Mouse (Mus musculus) midbrain, embryonic 16.5 days (tissue): ENCODE results near the gene Rab13. TPM values are rescaled to one million over a fixed set of nuclear protein-coding genes. Genes with fewer than 3 reads are reported as not detected.

Experiments used
- ATAC-seq: fragments of 200-750 bp; cut with Nextera tagmentation; 2 replicates; pipeline ENCODE4 v1.8.0; 2017; ENCODE audit warnings: moderate TSS enrichment
- H3K27ac ChIP-seq: fragments of 300-500 bp; sonication (generic); 2 replicates; pipeline ENCODE4 v1.5.1; 2014; ENCODE audit warnings: mild to moderate bottlenecking, low read length, mixed read lengths
- H3K27me3 ChIP-seq: fragments of 300-500 bp; sonication (generic); 2 replicates; pipeline ENCODE4 v1.6.1; 2014; ENCODE audit warnings: low read depth, low read length, mixed read lengths; ENCODE audit not compliant: control insufficient read depth, insufficient read depth
- H3K36me3 ChIP-seq: fragments of 300-500 bp; sonication (generic); 2 replicates; pipeline ENCODE4 v1.6.1; 2014; ENCODE audit warnings: mild to moderate bottlenecking, low read length, moderate library complexity, mixed read lengths; ENCODE audit not compliant: control insufficient read depth, insufficient read depth
- H3K4me1 ChIP-seq: fragments of 300-500 bp; sonication (generic); 2 replicates; pipeline ENCODE4 v1.6.1; 2014; ENCODE audit warnings: mild to moderate bottlenecking, low read length, mixed read lengths; ENCODE audit not compliant: control insufficient read depth, insufficient read depth
- H3K4me2 ChIP-seq: fragments of 300-500 bp; sonication (generic); 2 replicates; pipeline ENCODE4 v1.6.1; 2014; ENCODE audit warnings: mild to moderate bottlenecking, low read length, mixed read lengths
- H3K4me3 ChIP-seq: fragments of 300-500 bp; sonication (generic); 2 replicates; pipeline ENCODE4 v1.5.1; 2014; ENCODE audit warnings: low read depth, mild to moderate bottlenecking, low read length, moderate library complexity, mixed read lengths
- H3K9ac ChIP-seq: fragments of 300-500 bp; sonication (generic); 2 replicates; pipeline ENCODE4 v1.6.1; 2014; ENCODE audit warnings: low read depth, low read length, mixed read lengths
- H3K9me3 ChIP-seq: fragments of 300-500 bp; sonication (generic); replicated peaks from 2 replicates; pipeline ENCODE4 v1.6.1; 2014; ENCODE audit warnings: mild to moderate bottlenecking, low read length, mixed read lengths; ENCODE audit not compliant: control insufficient read depth, poor library complexity, severe bottlenecking
- WGBS: fragments of 180-500 bp; shearing (Covaris S2); extraction: QIAGEN DNeasy Blood & Tissue Kit; methylation state at CpG from one replicate; pipeline ENCODE4 v1.1.7; 2014; 5-methylcytosine and 5-hydroxymethylcytosine counted together
- microRNA-seq: library from miRNA; unstranded; fragments of <30 nt; microRNA quantifications from one replicate; pipeline ENCODE4, GENCODE M21; 2017
- polyA plus RNA-seq: library from polyadenylated mRNA; unstranded; fragments of >200 nt; fragmentation: Nextera tagmentation; extraction: Ambion mirVana; gene quantifications from 2 replicates; pipeline ENCODE4 v1.2.1, GENCODE M21; 2015

Rab13 gene
- polyA plus RNA-seq, 1 experiment from 2014 or later, result 19.6 TPM

GRCm38 (mm10) chr3:90272170-90272569 lies 58.7 kb downstream of the Rab13 start:
- Histone ChIP-seq H3K4me1 (no peaks in the 10 kb centered on the region), H3K9me3 (no peaks in the 10 kb centered on the region), H3K4me2 (no peak overlapping the region), H3K27me3 (no peaks in the 10 kb centered on the region), H3K4me3 (no peak overlapping the region), H3K9ac (no peak overlapping the region), H3K36me3 (peaks cover 17% of the 10 kb centered on the region), H3K27ac (no peak overlapping the region)
- WGBS, result 73% methylated on average over 9 of the region's 9 CpGs
- no peak for ATAC-seq

GRCm38 (mm10) chr3:90273855-90274254 lies 60.4 kb downstream of the Rab13 start:
- no peak overlapping the region for H3K4me3 ChIP-seq
- no peak overlapping the region for H3K4me2 ChIP-seq
- H3K9me3 ChIP-seq, result no peaks in the 10 kb centered on the region
- WGBS, result 94% methylated on average over 22 of the region's 22 CpGs
- H3K27ac ChIP-seq, result no peak overlapping the region
- H3K27me3 ChIP-seq, result no peaks in the 10 kb centered on the region
- H3K9ac ChIP-seq, result no peak overlapping the region
- peaks cover 23% of the 10 kb centered on the region for H3K36me3 ChIP-seq
- no peaks in the 10 kb centered on the region for H3K4me1 ChIP-seq
- no peak for ATAC-seq

GRCm38 (mm10) chr3:90275286-90275685 lies 61.8 kb downstream of the Rab13 start:
- H3K9ac ChIP-seq, result no peak overlapping the region
- no peak overlapping the region for H3K27ac ChIP-seq
- H3K4me1 ChIP-seq, result no peaks in the 10 kb centered on the region
- no peak overlapping the region for H3K4me2 ChIP-seq
- no peak overlapping the region for H3K4me3 ChIP-seq
- peaks cover 31% of the 10 kb centered on the region for H3K36me3 ChIP-seq
- no peak for ATAC-seq
- 93% methylated on average over 11 of the region's 11 CpGs for WGBS
- no peaks in the 10 kb centered on the region for H3K27me3 ChIP-seq
- H3K9me3 ChIP-seq, result no peaks in the 10 kb centered on the region

Small RNA genes lying within 50 kb of the gene (microRNA-seq; reads per million reads assigned to microRNA genes)
- gene Mir7012, result not detected

Other genes with a start within 250 kb of the Rab13 start
- 114 TPM in 2 replicates for gene Hax1, start 214.9 kb upstream of the Rab13 start, polyA plus RNA-seq
- gene 4933434E20Rik, start 162.1 kb upstream of the Rab13 start, polyA plus RNA-seq, result 224 and 225 TPM in 2 replicates
- 120 and 132 TPM in 2 replicates for gene Ubap2l, start 161.1 kb upstream of the Rab13 start, polyA plus RNA-seq
- 377 and 415 TPM in 2 replicates for gene Tpm3, start 141.0 kb upstream of the Rab13 start, polyA plus RNA-seq
- 0.16 and 0.35 TPM in 2 replicates for gene Nup210l, start 109.6 kb upstream of the Rab13 start, polyA plus RNA-seq
- 691 and 714 TPM in 2 replicates for gene Rps27, start within 50 bp of the Rab13 start, polyA plus RNA-seq
- 87.6 and 100 TPM in 2 replicates for gene Jtb, start 17.9 kb downstream of the Rab13 start, polyA plus RNA-seq
- gene Creb3l4, start 29.8 kb downstream of the Rab13 start, polyA plus RNA-seq, result 1.1 and 2.2 TPM in 2 replicates
- gene Slc39a1, start 34.5 kb downstream of the Rab13 start, polyA plus RNA-seq, result 43.0 and 46.8 TPM in 2 replicates
- gene Crtc2, start 40.5 kb downstream of the Rab13 start, polyA plus RNA-seq, result 21.5 and 24.6 TPM in 2 replicates
- gene Dennd4b, start 51.5 kb downstream of the Rab13 start, polyA plus RNA-seq, result 7.8 and 8.5 TPM in 2 replicates
- gene Gatad2b, start 79.5 kb downstream of the Rab13 start, polyA plus RNA-seq, result 10.9 and 12.0 TPM in 2 replicates
- gene Slc27a3, start 176.2 kb downstream of the Rab13 start, polyA plus RNA-seq, result 30.7 and 33.8 TPM in 2 replicates
- 30.8 and 31.7 TPM in 2 replicates for gene Ints3, start 219.9 kb downstream of the Rab13 start, polyA plus RNA-seq